ENCODE assay signal across 9 mouse cellular contexts in the genomic region with DNA sequence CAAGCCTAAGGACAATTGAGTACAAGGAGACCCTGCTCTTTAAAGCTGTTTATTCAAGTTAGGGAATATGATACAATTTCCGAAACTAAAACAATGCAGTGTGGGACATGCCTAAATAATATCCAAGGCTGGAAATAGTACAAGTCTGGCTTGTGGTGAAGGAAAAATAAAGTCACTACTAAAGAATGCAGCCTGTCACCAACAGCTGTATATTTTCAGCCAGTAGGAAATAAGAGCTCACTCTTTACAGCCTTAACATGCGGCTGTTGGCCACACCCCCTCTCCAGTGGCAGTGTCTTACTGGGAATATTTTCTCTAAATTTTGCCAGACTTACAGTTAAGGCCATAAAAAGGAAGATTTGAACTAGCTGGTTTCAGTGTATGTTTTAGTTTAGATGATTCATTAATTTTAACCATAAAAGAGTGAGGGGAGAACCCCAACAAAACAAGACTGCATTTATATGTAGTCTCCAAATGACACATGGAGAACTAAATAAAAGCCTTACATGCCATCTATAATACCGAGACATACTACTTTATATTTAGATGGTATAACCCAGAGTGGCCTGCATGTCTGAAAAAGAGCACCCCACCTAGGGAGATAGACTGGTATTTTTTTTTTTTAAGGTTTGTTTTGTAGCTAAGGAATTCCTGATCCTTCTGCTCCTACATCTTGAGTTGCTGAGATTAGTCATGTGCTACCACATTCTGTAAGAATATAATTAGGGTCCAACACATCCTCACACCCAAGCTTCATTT. TPM values are rescaled to one million over a fixed set of nuclear protein-coding genes. Genes with fewer than 3 reads are reported as not detected.
DNase-seq lines count a peak whose midpoint lies in the region; ATAC-seq and TF ChIP-seq lines count a peak whose summit lies in the region.
"Had no signal": no experiment of that assay in that cellular context is flagged by ENCODE, and none has a peak within 500 bp of the region (broad histone marks: within the 10 kb centered on the region; RNA-seq: fewer than 3 reads in every experiment).

No protein-coding gene starts in this region.

- H3K27ac ChIP-seq in brown adipose tissue, adult 24 weeks (replicated peaks; ENCODE audit: low read depth, low read length), result peak overlapping the region; percentile 84
- peak overlapping the region; percentile 82 for H3K27ac ChIP-seq in heart, adult 2 months
- H3K27ac ChIP-seq in cerebellum, adult 2 months (ENCODE audit: insufficient read depth, low read length), result no peak overlapping the region
- no peak overlapping the region for H3K27ac ChIP-seq in forebrain, embryonic 13.5 days
- H3K27ac ChIP-seq: neural tube, embryonic 12.5 days had no signal

- no peaks in the 10 kb centered on the region; the same call in 1 of the 2 replicates for H3K4me1 ChIP-seq in brown adipose tissue, adult 24 weeks (ENCODE audit: control insufficient read depth, insufficient read depth, insufficient read length, low read length)
- peaks cover 7% of the 10 kb centered on the region for H3K4me1 ChIP-seq in heart, adult 2 months (ENCODE audit: control insufficient read depth, insufficient read depth, low read length)
- no peaks in the 10 kb centered on the region for H3K4me1 ChIP-seq in cerebellum, adult 2 months (ENCODE audit: control insufficient read depth, insufficient read depth, low read length)
- no peaks in the 10 kb centered on the region for H3K4me1 ChIP-seq in forebrain, embryonic 13.5 days
- H3K4me1 ChIP-seq: neural tube, embryonic 12.5 days had no signal

- no peaks in the 10 kb centered on the region; the same call in 1 of the 2 replicates for H3K79me2 ChIP-seq in heart, adult 2 months (replicated peaks; ENCODE audit: control insufficient read depth, insufficient read depth, low read length)

- H3K9ac ChIP-seq in heart, adult 2 months (ENCODE audit: low read depth, low read length), result peak overlapping the region; percentile 49
- no peak overlapping the region for H3K9ac ChIP-seq in forebrain, embryonic 13.5 days
- H3K9ac ChIP-seq: neural tube, embryonic 12.5 days had no signal

- intact Hi-C loops in heart, adult 2 months (cut with DNase I), result loop anchor here (2.0 kb wide), 1 partner anchor 14 kb away; no protein-coding TSS in a partner anchor

- no peaks in the 10 kb centered on the region; the same call in 1 of the 2 replicates for H3K9me3 ChIP-seq in forebrain, embryonic 13.5 days (replicated peaks)
- H3K9me3 ChIP-seq: neural tube, embryonic 12.5 days had no signal

- TF ChIP-seq POLR2A in heart, adult 2 months (IDR thresholded peaks at IDR 0.05; ENCODE audit: insufficient read depth, low read depth, low read length), result no peak
- no peak for TF ChIP-seq POLR2A in cerebellum, adult 2 months (IDR thresholded peaks at IDR 0.05; ENCODE audit: borderline replicate concordance, insufficient read depth, low read length)

- peak; percentile 44 to 59 for DNase-seq in heart, adult 2 months
- peak; percentile 47 for DNase-seq in kidney, adult 9 months
- DNase-seq in lung, postnatal 25 days (ENCODE audit: low spot score), result peak; percentile 71
- no peak for DNase-seq in spleen, postnatal 36 days (ENCODE audit: low spot score in 2 of 2)
- no peak for DNase-seq in cerebellum, adult 2 months
- DNase-seq: cerebellum, adult 11-12 months had no signal

- TF ChIP-seq CTCF in heart, adult 2 months (IDR thresholded peaks at IDR 0.05), result peak; percentile 10; the same call in 1 of the 2 replicates
- no peak for TF ChIP-seq CTCF in cerebellum, adult 2 months (IDR thresholded peaks at IDR 0.05; ENCODE audit: borderline replicate concordance, insufficient read depth, low read depth, low read length)

- no peak overlapping the region for H3K4me2 ChIP-seq in forebrain, embryonic 13.5 days
- H3K4me2 ChIP-seq: neural tube, embryonic 12.5 days had no signal

- WGBS in heart, adult 2 months, result 18% methylated on average over 3 of the region's 3 CpGs
- WGBS in cerebellum, adult 2 months, result 79% methylated on average over 3 of the region's 3 CpGs
- 80% methylated on average over 3 of the region's 3 CpGs for WGBS in forebrain, embryonic 13.5 days

- no peak for ATAC-seq in forebrain, embryonic 13.5 days

- H3K4me3 ChIP-seq in brown adipose tissue, adult 24 weeks (ENCODE audit: insufficient read depth, low read depth, low read length), result no peak overlapping the region
- no peak overlapping the region for H3K4me3 ChIP-seq in heart, adult 2 months
- H3K4me3 ChIP-seq in cerebellum, adult 2 months (replicated peaks; ENCODE audit: insufficient read depth, low read depth, low read length), result no peak overlapping the region
- no peak overlapping the region for H3K4me3 ChIP-seq in forebrain, embryonic 13.5 days
- H3K4me3 ChIP-seq: neural tube, embryonic 12.5 days had no signal

- no peaks in the 10 kb centered on the region for H3K27me3 ChIP-seq in heart, adult 2 months (ENCODE audit: control insufficient read depth, insufficient read depth, low read length)
- H3K27me3 ChIP-seq in cerebellum, adult 2 months (ENCODE audit: control insufficient read depth, insufficient read depth, low read length), result no peaks in the 10 kb centered on the region
- no peaks in the 10 kb centered on the region for H3K27me3 ChIP-seq in forebrain, embryonic 13.5 days
- H3K27me3 ChIP-seq: neural tube, embryonic 12.5 days had no signal

- H3K36me3 ChIP-seq in heart, adult 2 months (ENCODE audit: control insufficient read depth, insufficient read depth, low read length), result peaks cover 37% of the 10 kb centered on the region
- H3K36me3 ChIP-seq in forebrain, embryonic 13.5 days (ENCODE audit: poor library complexity, severe bottlenecking), result peaks cover 1% of the 10 kb centered on the region; the same call in 1 of the 2 replicates
- H3K36me3 ChIP-seq: neural tube, embryonic 12.5 days had no signal

- 0 out of 2 replicates have a peak, but pooled peaks have one; percentile 59 for TF ChIP-seq EP300 in heart, adult 2 months (IDR thresholded peaks at IDR 0.05; ENCODE audit: insufficient read depth, low read depth, low read length)

RNA-seq across cellular contexts. Expression of a gene that starts 23.9 kb away (rescaled TPM):
- 140 and 204 TPM in 2 replicates for polyA plus RNA-seq in brown adipose tissue, adult 24 weeks (2012; ENCODE audit: insufficient read depth, insufficient read length, missing spikeins)
- total RNA-seq in heart, adult 2 months (2021), result 100 to 1,000 TPM; 109 to 112 TPM
- 40.5 and 87.0 TPM in 2 replicates for polyA plus RNA-seq in heart, adult 2 months (2012; rRNA removed)
- polyA plus RNA-seq in cerebellum, adult 2 months (2012; rRNA removed), result 145 and 161 TPM in 2 replicates
- 46.5 and 49.2 TPM in 2 replicates for polyA plus RNA-seq in forebrain, embryonic 13.5 days (2015; fragmentation: Nextera tagmentation; extraction: Ambion mirVana)

RNA-seq across cellular contexts. Expression of a gene that starts 54.2 kb away (rescaled TPM):
- polyA plus RNA-seq in brown adipose tissue, adult 24 weeks (2012; ENCODE audit: insufficient read depth, insufficient read length, missing spikeins), result not detected in 2 replicates
- total RNA-seq in heart, adult 2 months (2021), result 1 to 10 TPM; 1.6 to 2.4 TPM
- polyA plus RNA-seq in heart, adult 2 months (2012; rRNA removed), result 1.8 and 2.7 TPM in 2 replicates
- polyA plus RNA-seq in cerebellum, adult 2 months (2012; rRNA removed), result 15.9 and 16.3 TPM in 2 replicates
- 0.86 and 1.0 TPM in 2 replicates for polyA plus RNA-seq in forebrain, embryonic 13.5 days (2015; fragmentation: Nextera tagmentation; extraction: Ambion mirVana)

Comparison
In these comparisons a context has a peak if more than half of its experiments do, and no peak if none do; other contexts are left out.
1. H3K27ac ChIP-seq: peak in brown adipose tissue, adult 24 weeks (single experiment) and heart, adult 2 months (single experiment); none in cerebellum, adult 2 months (single experiment) and forebrain, embryonic 13.5 days (single experiment).
2. DNase-seq: peak in heart, adult 2 months (2 of 2), kidney, adult 9 months (single experiment) and lung, postnatal 25 days (single experiment); none in spleen, postnatal 36 days (0 of 2) and cerebellum, adult 2 months (0 of 2).